Mouse (Mus musculus): ENCODE results near the gene Terf2. TPM values are rescaled to one million over a fixed set of nuclear protein-coding genes. Genes with fewer than 3 reads are reported as not detected.
A peak's percentile ranks its signal among the peaks of the same experiment; 100 is the strongest.
"Not testable (repeated sequence)": the region's sequence is repeated elsewhere in the genome, so short reads cannot be mapped to it uniquely, and the experiment has no call there.

Gene Terf2
- total RNA-seq, 2 experiments from 2014 or later: 32.7 to 39.2 TPM

DNA sequence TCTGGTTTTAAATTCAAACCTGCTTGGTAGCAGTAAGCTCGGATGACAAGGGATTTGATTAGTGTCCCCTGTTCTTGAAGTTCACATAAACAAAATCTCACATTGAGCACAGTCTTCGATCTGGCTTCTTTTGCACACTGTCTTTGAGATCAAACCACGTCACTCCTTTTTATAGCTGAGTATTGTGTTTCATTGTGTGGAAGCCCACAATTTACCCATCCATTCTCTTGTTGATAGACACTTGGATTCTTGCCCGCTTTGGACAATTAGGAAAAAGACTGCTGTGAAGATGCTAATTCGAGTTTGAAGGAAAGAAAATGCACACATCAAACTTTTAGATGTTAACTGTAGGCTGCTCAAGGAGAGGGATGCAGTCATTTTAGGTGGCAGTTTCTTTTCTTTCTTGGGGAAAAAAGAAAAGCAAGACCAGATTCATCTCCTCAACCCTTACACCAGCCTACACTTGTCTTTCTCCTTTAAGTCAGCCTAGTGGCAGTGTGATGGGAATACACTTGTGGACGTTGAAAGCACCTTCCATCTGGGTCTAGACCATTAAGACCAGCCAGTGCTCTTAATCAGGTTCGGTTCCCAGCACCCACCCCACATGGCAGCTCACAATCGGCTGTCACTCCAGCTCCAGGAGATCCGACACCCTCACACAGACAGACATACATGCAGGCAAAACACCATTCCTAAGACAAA, 14.4 kb upstream of the Terf2 start:
- DNase-seq (ENCODE audit: low spot score in 2 of 2): no peak
- Histone ChIP-seq H3K4me3 (no peak overlapping the region), H3K27ac (no peak overlapping the region)
- TF ChIP-seq CTCF (conservative IDR thresholded peaks at IDR 0.05): no peak

DNA sequence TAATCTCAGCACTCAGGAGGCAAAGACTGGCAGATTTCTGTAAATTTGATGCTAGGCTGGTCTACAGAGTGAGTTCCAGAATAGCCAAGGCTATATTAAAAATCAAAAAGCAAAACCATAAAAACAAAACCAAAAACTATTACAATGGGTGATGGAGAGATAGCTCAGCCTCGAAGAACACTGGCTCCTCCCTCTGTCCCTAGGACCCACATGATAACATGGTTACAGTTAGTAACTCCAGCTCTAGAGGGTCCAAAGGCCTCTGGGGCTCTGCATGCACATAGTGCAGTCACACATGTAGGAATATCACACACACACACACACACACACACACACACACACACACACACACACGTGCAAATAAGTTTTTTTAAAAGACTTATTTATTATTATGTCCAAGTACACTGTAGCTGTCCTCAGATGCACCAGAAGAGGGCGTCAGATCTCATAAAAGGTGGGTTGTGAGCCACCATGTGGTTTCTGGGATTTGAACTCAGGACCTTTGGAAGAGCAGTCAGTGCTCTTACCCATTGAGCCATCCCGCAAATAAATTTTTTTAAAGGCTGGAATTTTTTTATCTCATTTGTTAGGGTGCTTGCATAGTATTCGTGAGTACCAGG, 13.6 kb upstream of the Terf2 start:
- TF ChIP-seq CTCF (conservative IDR thresholded peaks at IDR 0.05): peak; percentile 20
- no peak for DNase-seq (ENCODE audit: low spot score in 2 of 2)
- no peak overlapping the region for H3K27ac ChIP-seq

DNA sequence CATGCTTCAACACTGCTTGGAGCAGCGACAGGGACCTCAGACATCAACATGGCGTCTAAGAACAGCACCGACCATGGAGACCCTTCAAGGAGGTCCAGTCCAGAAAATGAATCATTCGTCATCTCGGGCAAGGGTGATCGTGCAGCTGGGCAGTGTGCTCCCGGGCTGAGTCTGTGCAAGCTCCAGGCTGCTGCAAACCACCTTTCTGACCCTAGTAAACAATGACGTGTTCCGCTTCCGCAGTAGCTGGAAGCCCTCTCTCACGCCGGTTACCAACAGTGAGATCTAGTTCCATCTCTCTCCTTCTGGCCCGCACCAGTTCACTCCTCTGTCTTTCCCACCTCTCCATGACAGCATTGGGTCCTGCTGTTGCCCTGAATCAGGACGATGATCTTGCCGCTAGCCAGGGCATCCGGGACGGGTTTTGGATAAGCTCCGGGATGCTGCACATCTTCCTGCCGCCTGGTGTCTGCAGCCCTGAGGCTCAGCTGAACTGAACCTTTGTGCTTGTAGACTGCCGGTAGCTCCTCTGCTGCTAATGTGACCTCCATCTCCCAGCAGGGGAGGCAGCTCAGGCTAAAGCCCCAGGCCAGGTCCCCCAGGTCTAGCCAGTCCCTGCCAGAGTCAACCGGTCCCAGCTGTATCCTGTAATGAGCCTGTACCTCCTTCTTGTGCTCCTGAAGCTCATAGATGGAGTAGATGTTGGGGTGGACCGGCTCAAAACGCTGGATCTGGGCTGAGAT, 12.8 kb upstream of the Terf2 start:
- no peak for DNase-seq (ENCODE audit: low spot score in 2 of 2)
- no peak for TF ChIP-seq CTCF (conservative IDR thresholded peaks at IDR 0.05)
- H3K27ac ChIP-seq: no peak overlapping the region
- no peak overlapping the region for H3K4me3 ChIP-seq

More for the DNA sequence above, 13.6 kb upstream of the Terf2 start:
- H3K4me3 ChIP-seq: no peak overlapping the region

DNA sequence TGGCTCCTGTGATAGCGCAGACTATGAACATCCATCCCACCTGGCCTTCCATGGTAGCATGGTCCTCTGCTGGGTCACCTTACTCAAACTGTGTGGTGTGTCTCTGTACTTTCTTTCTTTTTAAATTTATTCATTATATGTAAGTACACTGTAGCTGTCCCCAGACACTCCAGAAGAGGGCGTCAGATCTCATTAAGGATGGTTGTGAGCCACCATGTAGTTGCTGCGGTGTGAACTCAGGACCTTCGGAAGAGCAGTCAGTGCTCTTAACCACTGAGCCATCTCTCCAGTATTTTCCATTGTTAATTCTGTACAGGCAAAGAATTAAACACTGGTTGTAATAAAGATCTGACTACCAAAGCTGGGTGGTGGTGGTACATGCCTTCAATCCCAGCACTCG, 11.7 kb upstream of the Terf2 start:
- H3K4me3 ChIP-seq; H3K27ac ChIP-seq; DNase-seq (ENCODE audit: low spot score in 2 of 2): not testable (repeated sequence)

- peak; percentile 91 for TF ChIP-seq CTCF (conservative IDR thresholded peaks at IDR 0.05)
- peak; percentile 48 to 87 for DNase-seq (ENCODE audit: low spot score in 2 of 2)
- H3K27ac ChIP-seq: no peak overlapping the region
- no peak overlapping the region for H3K4me3 ChIP-seq
These were observed 8.2 kb upstream of the Terf2 start for GRCm38 (mm10) chr8:107104547-107104946.

- no peak overlapping the region for H3K4me3 ChIP-seq
- TF ChIP-seq CTCF (conservative IDR thresholded peaks at IDR 0.05): no peak
- DNase-seq (ENCODE audit: low spot score in 2 of 2): no peak
- H3K27ac ChIP-seq: no peak overlapping the region
These were observed 4.3 kb upstream of the Terf2 start for GRCm38 (mm10) chr8:107100635-107101034.

DNA sequence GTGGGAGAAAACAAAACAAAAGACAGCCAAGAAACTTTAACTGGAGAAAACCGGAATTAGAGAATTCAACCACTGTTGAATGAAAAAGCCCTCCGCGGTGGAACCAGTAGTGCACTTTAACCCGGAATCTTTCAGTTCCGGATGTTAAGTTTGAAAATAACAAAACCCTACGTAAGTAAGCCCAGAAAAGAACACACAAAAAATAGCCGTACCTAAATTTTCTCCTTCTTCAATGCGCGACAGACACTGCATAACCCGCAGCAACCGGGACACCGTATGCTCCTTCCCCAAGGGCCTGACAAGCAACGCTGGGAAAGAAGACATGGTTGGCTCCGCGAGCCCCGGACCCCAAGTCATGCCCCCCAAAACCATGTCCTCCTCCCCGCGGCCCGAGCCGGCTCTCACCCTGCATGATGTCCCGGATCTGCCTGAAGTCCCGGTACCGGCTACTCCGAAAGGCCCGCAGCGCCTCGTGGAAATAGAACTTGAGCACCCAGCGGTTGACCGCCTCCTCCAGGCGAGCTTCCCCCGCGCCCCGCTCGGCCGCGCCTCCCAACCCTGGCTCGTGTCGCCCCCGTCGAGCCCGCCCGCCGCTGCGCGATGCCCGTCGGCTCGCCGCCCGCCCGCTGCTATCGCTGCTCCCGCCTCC, 506 bp downstream of the Terf2 start:
- TF ChIP-seq CTCF (conservative IDR thresholded peaks at IDR 0.05): no peak
- Histone ChIP-seq H3K27ac (peak overlapping the region; percentile 93), H3K4me3 (peak overlapping the region; percentile 78)
- no peak for DNase-seq (ENCODE audit: low spot score in 2 of 2)

GRCm38 (mm10) chr8:107090531-107090930, 5.8 kb downstream of the Terf2 start:
- H3K27ac ChIP-seq: no peak overlapping the region
- H3K4me3 ChIP-seq: no peak overlapping the region
- no peak for TF ChIP-seq CTCF (conservative IDR thresholded peaks at IDR 0.05)
- no peak for DNase-seq (ENCODE audit: low spot score in 2 of 2)

GRCm38 (mm10) chr8:107088526-107089063, 7.8 kb downstream of the Terf2 start:
- no peak overlapping the region for H3K4me3 ChIP-seq
- TF ChIP-seq CTCF (conservative IDR thresholded peaks at IDR 0.05): no peak
- H3K27ac ChIP-seq: no peak overlapping the region
- DNase-seq (ENCODE audit: low spot score in 2 of 2): no peak

GRCm38 (mm10) chr8:107086018-107086417, 10.3 kb downstream of the Terf2 start:
- no peak for DNase-seq (ENCODE audit: low spot score in 2 of 2)
- Histone ChIP-seq H3K27ac (no peak overlapping the region), H3K4me3 (no peak overlapping the region)
- TF ChIP-seq CTCF (conservative IDR thresholded peaks at IDR 0.05): no peak

DNA sequence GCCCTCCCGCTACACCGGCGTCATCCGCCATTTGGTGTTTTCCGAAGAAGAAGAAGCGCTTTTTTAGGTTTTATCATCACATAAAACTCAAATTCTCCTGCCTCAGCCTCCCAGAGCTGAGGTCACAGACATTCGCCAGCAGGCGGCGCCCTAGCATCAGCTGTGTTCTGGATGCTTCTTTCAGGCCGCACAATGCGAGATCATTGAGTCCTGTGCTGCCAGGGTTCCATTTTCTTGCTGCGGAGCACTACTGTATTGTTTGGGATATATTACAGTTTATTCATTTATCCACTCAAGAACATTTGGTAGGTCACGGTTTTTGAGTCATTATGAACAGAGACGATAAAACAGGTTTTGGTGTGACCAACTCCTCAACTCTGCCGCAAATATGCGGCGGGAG, 11.0 kb downstream of the Terf2 start:
- no peak for DNase-seq (ENCODE audit: low spot score in 2 of 2)
- no peak overlapping the region for H3K27ac ChIP-seq
- TF ChIP-seq CTCF (conservative IDR thresholded peaks at IDR 0.05): peak; percentile 54
- H3K4me3 ChIP-seq: no peak overlapping the region

- DNase-seq (ENCODE audit: low spot score in 2 of 2): no peak
- TF ChIP-seq CTCF (conservative IDR thresholded peaks at IDR 0.05): no peak
- no peak overlapping the region for H3K4me3 ChIP-seq
- H3K27ac ChIP-seq: no peak overlapping the region
These were observed 20.0 kb downstream of the Terf2 start for GRCm38 (mm10) chr8:107076239-107076888.

Measured in layer of hippocampus, adult 2 months (tissue).